Mouse (Mus musculus) frontal cortex, adult 2 months (tissue): ENCODE measurements around the gene Reep1. TPM values are rescaled to one million over a fixed set of nuclear protein-coding genes. Genes with fewer than 3 reads are reported as not detected.

ENCODE experiments used
- DNase-seq, 2 experiments: peaks; one replicate each; pipeline ENCODE4 v3.0.0; 2022; ENCODE audit warnings: low spot score in 1 of 2; ENCODE audit errors: extremely low spot score in 1 of 2
- polyA plus RNA-seq: library from polyadenylated mRNA; depleted of rRNA; stranded (reverse); fragments of >200 nt; gene quantifications from 2 replicates; pipeline ENCODE4 v1.2.3, GENCODE M21; 2012

The Reep1 gene
- polyA plus RNA-seq, 1 experiment = 82.5 TPM

GRCm38 (mm10) chr6:71736101-71736500, 28.7 kb downstream of the Reep1 start:
- DNase-seq = no peak

- peak in 1 of 2 experiments; percentile 62 for DNase-seq
These were observed 29.8 kb downstream of the Reep1 start for GRCm38 (mm10) chr6:71737202-71737601.

GRCm38 (mm10) chr6:71738611-71739010, 31.2 kb downstream of the Reep1 start:
- no peak for DNase-seq

- peak in 1 of 2 experiments; percentile 38 for DNase-seq
These were observed 33.6 kb downstream of the Reep1 start for GRCm38 (mm10) chr6:71740921-71741320.

DNA sequence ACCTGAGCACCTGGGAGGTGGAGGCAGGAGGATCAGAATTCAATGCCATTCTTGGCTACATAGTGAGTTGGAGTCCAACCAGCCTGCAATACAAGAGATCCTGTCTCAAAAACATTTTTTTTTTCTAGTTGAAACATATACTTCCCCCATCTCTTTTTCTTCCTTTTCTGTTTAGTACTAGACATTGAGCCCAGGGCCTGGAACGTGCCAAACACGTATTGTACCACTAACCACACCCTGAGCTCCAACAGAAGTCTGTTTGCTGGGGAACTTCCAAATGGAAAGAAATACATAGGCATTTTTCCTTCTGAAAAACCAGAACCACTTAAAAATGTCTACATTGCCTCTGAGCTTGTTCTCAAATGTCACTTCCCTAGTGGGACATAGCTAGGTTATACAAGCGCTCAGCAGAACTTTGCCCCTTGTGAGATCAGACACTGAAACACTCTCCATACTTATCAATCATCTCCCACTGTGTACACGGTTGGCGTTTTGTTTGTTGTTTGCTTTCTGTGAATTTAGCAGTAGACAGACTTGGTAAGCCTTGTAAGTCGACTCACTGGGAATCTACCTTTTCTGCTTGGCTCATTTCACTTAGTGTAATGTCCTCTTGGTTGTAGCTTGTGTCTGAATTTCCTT, 34.8 kb downstream of the Reep1 start:
- no peak for DNase-seq

- DNase-seq = peak in 1 of 2 experiments; percentile 37
These were observed 37.6 kb downstream of the Reep1 start for GRCm38 (mm10) chr6:71744934-71745333.

GRCm38 (mm10) chr6:71745482-71746234, 38.3 kb downstream of the Reep1 start:
- peak in 1 of 2 experiments; percentile 63 for DNase-seq

- DNase-seq = no peak
These were observed 38.9 kb downstream of the Reep1 start for GRCm38 (mm10) chr6:71746246-71746645.

GRCm38 (mm10) chr6:71746846-71747245, 39.5 kb downstream of the Reep1 start:
- no peak for DNase-seq

GRCm38 (mm10) chr6:71751602-71752001, 44.2 kb downstream of the Reep1 start:
- DNase-seq = no peak

- DNase-seq = peak; percentile 71 to 87
These were observed 45.6 kb downstream of the Reep1 start for GRCm38 (mm10) chr6:71752791-71753464.

DNA sequence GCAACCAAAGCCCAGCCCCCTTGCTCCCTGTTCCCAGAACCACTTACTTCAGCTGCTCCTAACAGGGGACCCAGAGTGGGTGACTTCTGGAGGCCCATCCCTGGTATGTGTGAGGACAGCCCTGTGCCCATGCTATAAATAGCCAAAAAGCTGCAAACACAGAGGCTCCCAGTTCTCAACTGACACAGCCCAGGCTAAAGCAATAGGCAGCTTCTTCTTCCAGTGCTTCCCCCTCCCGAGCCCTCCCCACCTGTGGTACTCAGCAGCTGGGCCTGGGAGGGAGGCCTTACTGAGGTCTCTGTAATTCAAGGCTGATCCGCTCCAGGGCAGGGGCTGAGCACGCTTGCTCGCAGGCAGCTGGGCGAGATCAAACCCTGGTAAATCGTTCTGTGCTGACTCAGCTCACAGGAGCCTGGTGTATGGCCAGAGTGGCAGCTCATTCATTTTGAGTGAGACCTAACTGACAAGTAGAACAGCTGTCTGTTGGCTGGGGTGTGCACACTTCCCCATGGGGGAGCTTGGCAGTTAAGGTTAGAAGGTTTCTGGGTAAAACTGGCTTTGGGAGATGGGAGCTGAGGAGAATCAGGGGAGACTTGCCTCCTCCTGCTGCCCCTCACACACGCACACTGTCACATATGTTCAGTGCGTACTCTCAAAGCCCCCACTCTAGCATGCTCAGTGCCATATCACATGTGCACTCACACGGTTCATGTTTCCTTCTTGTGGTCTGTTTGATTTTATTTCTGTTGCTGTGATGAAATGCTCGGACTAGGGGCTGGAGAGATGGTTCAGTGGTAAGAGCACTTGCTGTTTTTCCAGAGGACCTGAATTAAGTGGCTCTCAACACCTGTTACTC, 49.9 kb downstream of the Reep1 start:
- DNase-seq = peak; percentile 62 to 69

GRCm38 (mm10) chr6:71758780-71759179, 51.4 kb downstream of the Reep1 start:
- DNase-seq = no peak

GRCm38 (mm10) chr6:71760073-71760472, 52.7 kb downstream of the Reep1 start:
- DNase-seq = no peak

DNA sequence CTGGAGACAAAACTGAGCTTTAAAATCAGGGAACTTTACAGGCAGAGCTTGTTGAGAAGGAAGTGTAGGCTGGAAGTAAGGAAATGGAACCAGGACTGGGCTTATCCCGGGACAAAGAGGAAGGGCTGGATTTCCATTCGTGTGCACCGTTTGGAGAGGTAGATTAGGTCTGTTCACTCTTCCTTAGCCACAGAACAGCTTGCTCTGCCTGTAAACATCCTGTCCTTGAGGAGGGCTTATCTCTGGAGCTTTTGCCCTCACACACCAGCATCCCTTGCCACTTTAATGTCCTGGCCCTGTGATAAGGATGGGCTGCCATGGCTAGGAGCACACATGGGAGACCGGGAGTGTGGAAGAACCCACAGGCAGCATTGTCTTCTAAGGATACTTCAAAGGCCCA, 60.4 kb downstream of the Reep1 start:
- DNase-seq = no peak

GRCm38 (mm10) chr6:71769901-71770690, 62.7 kb downstream of the Reep1 start:
- DNase-seq = no peak

- no peak for DNase-seq
These were observed 63.5 kb downstream of the Reep1 start for GRCm38 (mm10) chr6:71770856-71771255.

DNA sequence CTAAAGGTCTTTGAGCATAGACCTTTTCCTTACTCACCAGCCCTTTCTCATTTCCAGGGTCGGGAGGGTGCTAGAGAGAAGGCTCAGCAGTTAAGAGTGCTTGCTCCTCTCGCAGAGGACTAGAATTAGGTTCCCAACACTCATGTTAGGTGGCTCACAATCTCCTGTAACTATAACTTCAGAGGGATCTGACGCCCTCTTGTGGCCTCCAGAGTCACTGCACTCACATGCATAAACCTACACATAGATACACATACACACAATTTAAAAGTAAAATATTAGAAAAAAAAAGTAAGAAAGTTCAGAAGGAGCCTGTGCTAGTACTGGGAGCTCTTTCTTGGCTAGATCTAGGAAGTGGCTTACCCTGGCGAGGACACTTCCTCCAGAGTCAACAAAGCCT, 63.9 kb downstream of the Reep1 start:
- no peak for DNase-seq

DNA sequence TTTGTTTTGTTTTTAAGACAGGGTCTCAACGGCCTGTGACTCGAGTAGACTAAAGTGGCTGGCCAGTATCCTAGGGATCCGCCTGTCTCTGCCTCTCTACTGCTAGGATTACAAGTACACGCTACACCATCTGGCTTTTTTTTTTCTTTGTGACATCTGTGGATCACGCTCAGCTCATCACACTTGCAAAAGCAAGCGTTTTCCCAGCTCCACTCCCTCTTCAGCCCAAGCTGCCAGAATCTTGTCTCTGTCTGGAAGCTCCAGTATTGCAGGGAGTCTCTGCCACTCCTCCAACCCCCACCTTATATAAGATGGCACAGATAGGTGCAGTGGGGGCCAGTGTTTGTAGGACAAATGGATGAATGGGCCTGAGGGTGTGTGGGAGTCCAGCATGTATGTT, 64.8 kb downstream of the Reep1 start:
- DNase-seq = peak; percentile 86 to 87
